Mouse (Mus musculus): ENCODE results near the gene Icam2. TPM values are rescaled to one million over a fixed set of nuclear protein-coding genes. Genes with fewer than 3 reads are reported as not detected.

Icam2 gene
- polyA plus RNA-seq, 1 experiment from 2014 or later, result 26.2 TPM

DNA sequence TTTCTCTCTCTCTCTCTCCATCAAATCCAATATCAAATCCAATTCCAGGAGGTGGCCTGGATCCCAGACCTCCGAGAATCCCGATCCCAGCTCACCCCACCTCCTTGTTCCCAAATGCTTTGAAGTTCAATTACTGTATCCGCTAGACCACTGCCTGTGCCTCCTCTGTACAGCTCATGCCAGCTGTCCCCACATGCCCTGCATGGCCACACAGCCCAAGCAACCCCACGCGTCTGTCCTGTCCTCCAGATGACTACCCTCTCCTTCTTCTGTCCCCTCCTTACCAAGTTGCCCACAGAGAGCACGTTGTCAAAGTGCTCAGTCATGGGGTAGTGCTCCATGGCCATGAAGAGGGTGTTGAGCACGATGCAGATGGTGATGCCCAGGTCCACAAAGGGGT, 49.0 kb downstream of the Icam2 start:
- Histone ChIP-seq H3K36me3 (no peaks in the 10 kb centered on the region), H3K4me2 (no peak overlapping the region), H3K27me3 (no peaks in the 10 kb centered on the region), H3K4me1 (peaks cover 3% of the 10 kb centered on the region; the same call in 1 of the 2 replicates), H3K4me3 (no peak overlapping the region), H3K9me3 (no peaks in the 10 kb centered on the region), H3K9ac (no peak overlapping the region), H3K27ac (no peak overlapping the region)
- no peak for ATAC-seq (ENCODE audit: insufficient number of reproducible peaks, insufficient read depth, low FRiP score, low TSS enrichment, low read depth)
- 80% methylated on average over 7 of the region's 7 CpGs for WGBS

DNA sequence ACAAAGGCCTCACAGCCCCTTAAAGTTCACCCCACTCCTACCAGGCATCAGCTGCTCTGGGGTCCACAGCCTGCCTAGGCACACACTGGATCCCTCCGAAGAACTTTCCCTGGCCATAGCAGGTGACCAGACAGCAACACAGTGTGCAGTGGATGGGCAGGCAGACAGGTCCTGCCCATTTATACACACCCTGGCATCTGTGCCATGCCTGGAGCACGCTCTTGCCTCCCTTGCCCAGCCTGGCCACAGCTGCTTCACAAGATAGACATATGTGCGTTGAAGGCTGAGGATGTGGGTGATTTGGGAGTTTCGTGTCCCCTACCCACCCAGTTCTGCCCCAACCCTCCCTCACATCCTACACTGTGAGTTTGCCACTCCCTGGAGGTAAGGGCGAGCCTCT, 49.8 kb downstream of the Icam2 start:
- Histone ChIP-seq H3K36me3 (no peaks in the 10 kb centered on the region), H3K4me2 (no peak overlapping the region), H3K4me1 (peaks cover 4% of the 10 kb centered on the region; the same call in 1 of the 2 replicates), H3K9ac (no peak overlapping the region), H3K27ac (no peak overlapping the region), H3K9me3 (no peaks in the 10 kb centered on the region), H3K4me3 (no peak overlapping the region), H3K27me3 (no peaks in the 10 kb centered on the region)
- WGBS, result 82% methylated on average over 5 of the region's 5 CpGs
- no peak for ATAC-seq (ENCODE audit: insufficient number of reproducible peaks, insufficient read depth, low FRiP score, low TSS enrichment, low read depth)

DNA sequence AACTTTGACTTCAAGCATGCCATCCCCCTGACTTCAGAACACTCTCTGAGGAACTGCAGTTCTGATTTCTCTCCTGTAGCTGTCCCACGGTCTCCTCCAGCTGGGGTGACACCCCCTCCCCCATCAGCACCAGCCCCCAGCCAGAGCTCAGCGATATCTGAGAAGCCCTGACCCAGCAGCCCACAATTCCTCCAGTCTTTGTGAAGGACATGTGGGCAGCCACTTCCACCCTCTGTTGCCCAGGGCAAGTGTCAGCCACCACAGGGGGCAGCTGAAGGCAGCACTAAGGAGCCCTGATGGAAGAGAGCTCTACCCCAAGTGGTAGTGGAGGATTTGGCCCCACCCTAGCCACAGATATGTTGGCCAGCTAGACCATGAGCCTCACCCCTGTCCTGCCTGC, 53.8 kb downstream of the Icam2 start:
- Histone ChIP-seq H3K9ac (no peak overlapping the region), H3K27me3 (no peaks in the 10 kb centered on the region), H3K4me3 (no peak overlapping the region), H3K9me3 (no peaks in the 10 kb centered on the region), H3K4me1 (peaks cover 10% of the 10 kb centered on the region; the same call in 1 of the 2 replicates), H3K4me2 (no peak overlapping the region), H3K36me3 (no peaks in the 10 kb centered on the region), H3K27ac (no peak overlapping the region)
- WGBS, result 5% methylated on average over 2 of the region's 2 CpGs
- no peak for ATAC-seq (ENCODE audit: insufficient number of reproducible peaks, insufficient read depth, low FRiP score, low TSS enrichment, low read depth)

GRCm38 (mm10) chr11:106332458-106332857, 55.4 kb downstream of the Icam2 start:
- H3K27me3 ChIP-seq, result no peaks in the 10 kb centered on the region
- ATAC-seq (ENCODE audit: insufficient number of reproducible peaks, insufficient read depth, low FRiP score, low TSS enrichment, low read depth), result no peak
- H3K36me3 ChIP-seq, result no peaks in the 10 kb centered on the region
- 49% methylated on average over 4 of the region's 4 CpGs for WGBS
- no peak overlapping the region for H3K9ac ChIP-seq
- no peak overlapping the region for H3K4me2 ChIP-seq
- no peak overlapping the region for H3K4me3 ChIP-seq
- peaks cover 26% of the 10 kb centered on the region for H3K4me1 ChIP-seq
- H3K27ac ChIP-seq, result no peak overlapping the region
- no peaks in the 10 kb centered on the region for H3K9me3 ChIP-seq

- no peak overlapping the region for H3K27ac ChIP-seq
- no peaks in the 10 kb centered on the region for H3K27me3 ChIP-seq
- 67% methylated on average over 7 of the region's 7 CpGs for WGBS
These were observed 58.2 kb downstream of the Icam2 start for GRCm38 (mm10) chr11:106329682-106330081.

DNA sequence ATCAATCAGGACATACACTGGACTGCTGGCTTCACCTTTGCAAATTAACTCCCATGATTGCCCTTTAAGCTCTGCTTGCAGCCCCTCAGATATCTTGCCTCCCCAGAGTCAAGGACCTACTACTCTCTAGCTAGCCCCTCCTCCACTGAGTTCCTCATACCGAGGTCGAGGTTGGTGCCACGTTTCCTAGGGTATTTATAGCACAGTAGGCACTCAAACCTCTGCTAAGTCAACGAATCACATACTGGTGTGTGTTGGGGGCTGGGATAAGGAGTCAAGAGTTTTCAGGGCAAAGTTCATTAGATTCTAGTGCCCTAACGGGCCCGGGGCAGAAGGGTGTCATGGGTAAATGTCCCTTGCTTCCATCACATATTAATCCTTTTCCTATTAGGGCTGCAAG, 58.7 kb downstream of the Icam2 start:
- no peaks in the 10 kb centered on the region for H3K27me3 ChIP-seq
- H3K9ac ChIP-seq, result 0 out of 2 replicates have a peak overlapping the region, but pooled peaks have one; percentile 28
- no peak overlapping the region for H3K27ac ChIP-seq
- no peaks in the 10 kb centered on the region for H3K36me3 ChIP-seq
- ATAC-seq (ENCODE audit: insufficient number of reproducible peaks, insufficient read depth, low FRiP score, low TSS enrichment, low read depth), result no peak
- H3K9me3 ChIP-seq, result no peaks in the 10 kb centered on the region
- no peak overlapping the region for H3K4me2 ChIP-seq
- 71% methylated on average over 6 of the region's 6 CpGs for WGBS
- H3K4me1 ChIP-seq, result peaks cover 27% of the 10 kb centered on the region
- no peak overlapping the region for H3K4me3 ChIP-seq

More at GRCm38 (mm10) chr11:106329682-106330081, 58.2 kb downstream of the Icam2 start:
- Histone ChIP-seq H3K9ac (no peak overlapping the region), H3K4me2 (no peak overlapping the region), H3K4me3 (no peak overlapping the region), H3K36me3 (no peaks in the 10 kb centered on the region), H3K9me3 (no peaks in the 10 kb centered on the region), H3K4me1 (peaks cover 28% of the 10 kb centered on the region)
- ATAC-seq (ENCODE audit: insufficient number of reproducible peaks, insufficient read depth, low FRiP score, low TSS enrichment, low read depth), result no peak

- WGBS, result 44% methylated on average over 5 of the region's 5 CpGs
- no peaks in the 10 kb centered on the region for H3K9me3 ChIP-seq
- no peak overlapping the region for H3K4me2 ChIP-seq
- H3K4me1 ChIP-seq, result peaks cover 24% of the 10 kb centered on the region
- peak overlapping the region; percentile 28; the same call in 1 of the 2 replicates for H3K9ac ChIP-seq
- no peak overlapping the region for H3K4me3 ChIP-seq
- H3K27me3 ChIP-seq, result no peaks in the 10 kb centered on the region
- 0 out of 2 replicates have a peak, but pooled peaks have one; percentile 32 for ATAC-seq (ENCODE audit: insufficient number of reproducible peaks, insufficient read depth, low FRiP score, low TSS enrichment, low read depth)
- H3K27ac ChIP-seq, result no peak overlapping the region
- H3K36me3 ChIP-seq, result no peaks in the 10 kb centered on the region
These were observed 59.4 kb downstream of the Icam2 start for GRCm38 (mm10) chr11:106328521-106328920.

Other genes starting within 250 kb of the Icam2 start
- not detected in 2 replicates for gene Gm10840, start 227.2 kb downstream of the Icam2 start, polyA plus RNA-seq (2015; fragmentation: Nextera tagmentation; extraction: Ambion mirVana)
- 367 and 452 TPM in 2 replicates for gene Limd2, start 227.2 kb downstream of the Icam2 start, polyA plus RNA-seq (2015; fragmentation: Nextera tagmentation; extraction: Ambion mirVana)
- gene Strada, start 185.9 kb downstream of the Icam2 start, polyA plus RNA-seq (2015; fragmentation: Nextera tagmentation; extraction: Ambion mirVana), result 34.8 and 35.8 TPM in 2 replicates
- 81.4 and 93.3 TPM in 2 replicates for gene Ccdc47, start 171.7 kb downstream of the Icam2 start, polyA plus RNA-seq (2015; fragmentation: Nextera tagmentation; extraction: Ambion mirVana)
- gene Ddx42, start 171.1 kb downstream of the Icam2 start, polyA plus RNA-seq (2015; fragmentation: Nextera tagmentation; extraction: Ambion mirVana), result 81.2 and 90.4 TPM in 2 replicates
- gene Ftsj3, start 132.0 kb downstream of the Icam2 start, polyA plus RNA-seq (2015; fragmentation: Nextera tagmentation; extraction: Ambion mirVana), result 60.0 and 63.0 TPM in 2 replicates
- gene Psmc5, start 131.9 kb downstream of the Icam2 start, polyA plus RNA-seq (2015; fragmentation: Nextera tagmentation; extraction: Ambion mirVana), result 286 and 310 TPM in 2 replicates
- gene Smarcd2, start 115.1 kb downstream of the Icam2 start, polyA plus RNA-seq (2015; fragmentation: Nextera tagmentation; extraction: Ambion mirVana), result 75.7 and 88.0 TPM in 2 replicates
- gene Tcam1, start 111.4 kb downstream of the Icam2 start, polyA plus RNA-seq (2015; fragmentation: Nextera tagmentation; extraction: Ambion mirVana), result 0.19 and 0.44 TPM in 2 replicates
- gene Gh, start 86.2 kb downstream of the Icam2 start, polyA plus RNA-seq (2015; fragmentation: Nextera tagmentation; extraction: Ambion mirVana), result not detected in 2 replicates
- gene Cd79b, start 73.3 kb downstream of the Icam2 start, polyA plus RNA-seq (2015; fragmentation: Nextera tagmentation; extraction: Ambion mirVana), result 1.8 and 2.1 TPM in 2 replicates
- gene Scn4a, start 34.8 kb downstream of the Icam2 start, polyA plus RNA-seq (2015; fragmentation: Nextera tagmentation; extraction: Ambion mirVana), result 0.14 and 0.28 TPM in 2 replicates
- 0.33 TPM in 1 of 2 replicates, not detected in the other for gene Prr29, start 22.6 kb downstream of the Icam2 start, polyA plus RNA-seq (2015; fragmentation: Nextera tagmentation; extraction: Ambion mirVana)
- 7.0 and 7.5 TPM in 2 replicates for gene Ern1, start 99.8 kb upstream of the Icam2 start, polyA plus RNA-seq (2015; fragmentation: Nextera tagmentation; extraction: Ambion mirVana)
- 8.7 and 8.9 TPM in 2 replicates for gene Tex2, start 225.3 kb upstream of the Icam2 start, polyA plus RNA-seq (2015; fragmentation: Nextera tagmentation; extraction: Ambion mirVana)

Data from embryonic facial prominence, embryonic 13.5 days (tissue).